Mouse (Mus musculus) spleen, adult 10 weeks (tissue): ENCODE data around the gene Fbxl22. TPM values are rescaled to one million over a fixed set of nuclear protein-coding genes. Genes with fewer than 3 reads are reported as not detected.

ENCODE experiments used
- polyA plus RNA-seq: library from polyadenylated mRNA; stranded (reverse); fragments of 350-450 nt; fragmentation: Illumina TruSeq; extraction: RNeasy Lipid Tissue Mini Kit (QIAGEN cat#74804); gene quantifications from one replicate; pipeline ENCODE4 v1.2.3, GENCODE M21; 2015; ENCODE audit warnings: low replicate concordance; ENCODE audit not compliant: insufficient read depth

The Fbxl22 gene
- polyA plus RNA-seq: 0.99 TPM

GRCm38 (mm10) chr9:66514256-66514770 lies at the start of gene Fbxl22:
Gene Fbxl22 (minus strand): TSS chr9:66514593.

Other genes starting within 250 kb of the Fbxl22 start
- gene Herc1, start 164.1 kb downstream of the Fbxl22 start, polyA plus RNA-seq: 70.2 TPM
- gene Usp3, start 78.5 kb upstream of the Fbxl22 start, polyA plus RNA-seq: 106 TPM
- 1.4 TPM for gene Car12, start 199.1 kb upstream of the Fbxl22 start, polyA plus RNA-seq